Mouse (Mus musculus) kidney, postnatal 36 days (tissue): Measurements from ENCODE around the gene Ephx1.

Source experiments
- DNase-seq, 2 experiments: peaks; one replicate each; pipeline ENCODE4 v3.0.0; 2021 to 2022; ENCODE audit warnings: mixed read lengths in 2 of 2

The Ephx1 gene

DNA sequence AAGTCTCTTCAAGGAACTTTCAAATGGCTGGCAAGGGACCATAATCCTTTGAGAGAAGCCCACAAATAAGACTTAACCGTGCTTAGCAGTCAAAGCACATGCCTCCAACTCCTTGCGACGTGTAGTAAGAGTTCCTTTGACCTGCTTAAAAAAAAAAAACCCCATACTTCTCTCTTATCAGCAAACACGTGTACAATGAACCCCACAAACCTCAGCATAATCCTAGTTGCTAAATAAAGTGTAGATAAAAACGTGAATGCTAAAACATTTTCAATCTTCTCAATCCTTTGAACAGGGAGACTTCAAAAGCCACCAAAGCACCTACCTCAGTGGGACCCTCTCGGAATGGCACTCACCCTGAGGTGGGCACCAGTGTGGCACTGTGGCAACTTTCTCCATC lies 7.3 kb downstream of the Ephx1 start:
- DNase-seq: no peak

GRCm38 (mm10) chr1:181012416-181012815 lies 8.3 kb downstream of the Ephx1 start:
- no peak for DNase-seq

GRCm38 (mm10) chr1:181011601-181012000 lies 9.1 kb downstream of the Ephx1 start:
- DNase-seq: no peak

DNA sequence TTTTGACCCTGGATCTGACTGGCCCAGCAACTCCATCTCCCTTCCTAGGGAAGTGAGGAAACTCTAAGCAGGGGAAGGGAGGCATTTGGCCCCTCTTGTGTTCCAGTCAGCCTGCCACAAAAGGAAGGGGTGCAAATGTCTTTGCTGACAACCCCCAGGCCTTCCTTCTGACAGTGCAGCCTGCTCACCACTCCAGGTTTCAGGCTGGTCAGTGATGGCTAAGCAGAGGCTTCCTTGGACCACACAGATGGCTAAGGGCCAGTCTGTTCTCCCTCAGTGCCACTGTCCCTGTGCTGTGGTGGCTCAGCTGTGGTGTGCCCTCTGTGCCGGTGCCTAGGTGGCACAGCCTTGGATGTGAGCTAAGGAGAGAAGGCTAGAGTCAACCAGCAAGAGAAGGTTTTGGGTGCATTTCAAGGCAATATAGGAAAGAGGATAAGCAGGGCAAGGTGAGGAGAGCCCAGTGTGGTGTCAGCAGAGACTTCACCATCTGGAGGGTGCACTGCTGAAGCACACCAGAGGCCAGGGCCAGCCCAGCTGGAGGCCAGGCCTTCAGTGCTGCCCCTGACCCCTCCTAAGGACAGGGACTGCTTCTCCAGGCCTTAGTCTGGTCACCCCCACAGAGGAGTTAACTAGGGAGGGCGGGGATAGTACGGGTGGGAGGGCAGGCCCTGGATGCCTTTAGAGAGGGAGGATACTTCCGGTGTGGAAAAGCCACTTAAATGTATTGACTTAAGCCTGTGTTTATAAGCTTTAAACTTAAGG lies 10.4 kb downstream of the Ephx1 start:
- peak in 1 of 2 experiments; percentile 24 for DNase-seq

DNA sequence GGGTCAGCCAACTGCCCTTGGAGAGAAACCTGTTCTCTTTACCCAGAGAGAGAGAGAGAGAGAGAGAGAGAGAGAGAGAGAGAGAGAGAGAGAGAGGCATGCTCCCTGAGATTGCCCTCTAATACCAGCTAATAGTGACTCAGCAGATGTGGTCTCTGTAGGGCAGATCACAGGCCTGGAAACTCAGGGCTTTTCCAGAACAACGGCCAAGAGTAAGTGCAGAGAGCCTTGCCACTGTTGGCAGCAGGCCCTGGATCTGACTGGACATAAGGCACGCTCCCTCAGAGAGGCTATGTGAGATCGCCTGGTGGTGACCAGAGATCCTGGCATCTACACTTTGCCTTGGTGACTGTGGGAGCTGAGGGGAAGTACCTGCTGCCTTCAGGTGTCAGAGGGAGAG lies 10.9 kb downstream of the Ephx1 start:
- peak; percentile 90 to 91 for DNase-seq

GRCm38 (mm10) chr1:181009011-181009590 lies 11.6 kb downstream of the Ephx1 start:
- no peak for DNase-seq

DNA sequence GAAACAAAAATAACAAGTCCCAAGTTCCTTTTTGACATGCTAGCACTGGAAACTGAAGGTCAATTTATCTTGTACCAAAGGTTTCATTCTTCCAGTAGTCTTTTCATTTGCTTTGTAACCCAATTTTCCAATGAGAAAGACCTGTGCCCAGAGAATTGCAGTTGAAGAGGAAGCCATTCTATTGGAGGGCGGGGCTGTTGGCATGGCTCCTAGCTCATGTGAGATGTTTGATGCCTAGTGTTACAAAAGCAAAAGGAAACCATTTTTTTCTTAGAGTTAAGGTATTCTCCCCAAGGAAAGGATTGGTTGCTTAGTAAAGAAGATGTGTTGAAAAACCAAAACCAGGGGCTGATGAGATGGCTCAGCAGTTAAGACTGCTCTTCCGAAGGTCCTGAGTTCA lies 12.4 kb downstream of the Ephx1 start:
- DNase-seq: peak; percentile 71 to 78

DNA sequence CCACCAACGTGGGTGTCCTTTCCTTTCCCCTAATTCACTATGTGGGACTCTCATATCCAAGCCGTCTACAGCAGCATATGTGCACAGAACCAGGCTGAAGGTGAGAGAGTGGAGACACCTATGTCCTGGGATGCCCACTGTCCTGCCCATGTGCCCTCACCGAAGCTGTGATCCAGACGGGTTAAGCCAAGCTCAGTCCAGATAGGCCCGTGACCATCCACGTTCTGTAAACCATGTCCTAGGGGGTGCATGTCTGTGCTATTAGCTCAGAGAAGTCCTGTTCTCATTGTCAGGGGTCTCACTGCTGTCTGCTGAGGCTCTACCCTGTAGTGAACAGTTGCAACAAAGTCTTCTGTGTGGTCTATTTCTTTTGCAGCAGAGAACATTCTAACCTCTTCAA lies 12.9 kb downstream of the Ephx1 start:
- DNase-seq: no peak

DNA sequence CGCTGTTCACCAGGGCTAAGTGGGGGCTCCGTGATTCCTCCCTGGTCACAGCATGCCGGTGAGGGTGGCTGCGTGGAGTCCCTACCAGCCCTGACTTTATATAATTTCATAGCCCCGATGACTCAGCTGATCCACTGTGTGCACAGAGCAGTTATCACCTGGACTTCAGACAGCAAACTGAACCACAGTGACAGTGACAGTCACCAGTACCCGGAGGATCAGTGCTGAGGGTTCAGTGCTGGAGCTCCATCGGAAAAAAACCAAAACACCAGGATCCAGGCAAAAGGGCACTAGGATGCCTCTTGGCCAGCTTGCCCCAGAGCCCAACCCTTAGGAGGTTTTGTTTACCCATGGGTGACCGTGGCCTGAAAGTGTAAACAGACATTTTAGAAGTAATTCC lies 15.4 kb downstream of the Ephx1 start:
- peak in 1 of 2 experiments; percentile 16 for DNase-seq

- no peak for DNase-seq
Measured at GRCm38 (mm10) chr1:181003790-181004189, 16.9 kb downstream of the Ephx1 start.

DNA sequence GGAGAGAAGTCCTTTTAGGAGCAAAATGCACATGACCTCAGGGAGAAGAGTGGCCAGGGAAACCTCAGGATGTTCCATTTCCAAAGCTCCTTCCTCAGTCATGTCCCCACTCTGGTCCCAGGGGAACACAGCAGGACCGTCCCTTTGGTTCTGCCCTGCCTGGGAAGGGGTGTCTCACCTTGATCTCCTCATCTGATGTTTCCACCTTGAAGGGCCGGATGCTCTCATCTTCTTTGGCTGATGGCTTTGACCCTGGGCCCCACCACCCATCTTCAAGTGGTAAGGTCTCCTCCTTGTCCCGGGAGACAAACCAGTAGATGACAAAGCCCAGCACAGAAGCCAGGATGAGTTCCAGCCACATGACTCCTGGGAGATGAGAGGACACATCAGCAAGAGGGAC lies 19.1 kb downstream of the Ephx1 start:
- no peak for DNase-seq

DNA sequence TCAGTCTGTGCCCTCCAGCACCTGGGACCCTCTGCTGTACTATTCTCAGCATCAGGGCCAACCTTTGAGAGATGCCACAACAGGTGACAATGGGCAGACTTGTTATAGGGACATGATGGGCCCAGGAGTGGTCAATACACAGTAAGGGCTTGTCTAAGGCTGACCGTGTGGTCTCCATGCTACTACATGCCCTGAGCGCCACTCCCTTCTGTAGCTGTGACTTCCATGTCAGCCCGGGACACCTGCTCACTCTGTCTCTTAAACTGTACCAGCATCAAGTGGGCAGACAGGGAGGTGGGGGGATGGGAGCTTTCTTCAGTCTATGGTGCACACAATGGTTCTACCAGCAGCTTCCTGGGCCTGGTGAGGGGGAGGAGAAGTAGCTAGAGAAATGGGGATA lies 19.5 kb downstream of the Ephx1 start:
- DNase-seq: no peak

DNA sequence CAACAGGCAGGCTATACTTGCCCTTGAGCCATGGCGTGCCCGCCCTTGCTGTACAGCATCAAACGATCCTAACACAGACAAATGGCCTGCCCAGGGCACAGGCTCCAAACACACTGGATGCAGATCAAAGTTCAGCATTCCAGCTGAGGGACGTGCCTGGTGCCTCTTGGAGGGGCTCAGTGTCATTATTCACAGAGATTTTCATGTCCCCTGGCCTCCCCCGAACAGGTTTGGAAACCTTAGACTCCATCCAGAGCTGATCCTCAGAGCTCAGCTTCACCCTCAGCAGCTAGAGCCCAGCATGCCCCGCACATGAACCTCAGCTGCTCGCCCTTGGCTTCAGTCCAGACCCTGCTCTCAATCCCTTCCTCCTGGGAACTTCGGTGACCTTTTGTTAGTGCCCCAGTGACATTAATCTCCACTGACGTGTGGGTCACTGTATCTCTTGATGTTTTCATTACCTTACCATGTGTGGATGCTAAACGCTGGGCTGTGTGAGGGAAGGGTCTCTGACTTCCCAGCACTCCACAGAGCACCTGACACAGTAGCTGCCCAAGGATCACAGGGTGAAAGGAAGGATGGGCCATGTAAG lies 20.1 kb downstream of the Ephx1 start:
- DNase-seq: peak; percentile 63 to 69

GRCm38 (mm10) chr1:180992142-180992541 lies 28.6 kb downstream of the Ephx1 start:
- DNase-seq: peak; percentile 70 to 71

GRCm38 (mm10) chr1:180990671-180991070 lies 30.0 kb downstream of the Ephx1 start:
- no peak for DNase-seq

DNA sequence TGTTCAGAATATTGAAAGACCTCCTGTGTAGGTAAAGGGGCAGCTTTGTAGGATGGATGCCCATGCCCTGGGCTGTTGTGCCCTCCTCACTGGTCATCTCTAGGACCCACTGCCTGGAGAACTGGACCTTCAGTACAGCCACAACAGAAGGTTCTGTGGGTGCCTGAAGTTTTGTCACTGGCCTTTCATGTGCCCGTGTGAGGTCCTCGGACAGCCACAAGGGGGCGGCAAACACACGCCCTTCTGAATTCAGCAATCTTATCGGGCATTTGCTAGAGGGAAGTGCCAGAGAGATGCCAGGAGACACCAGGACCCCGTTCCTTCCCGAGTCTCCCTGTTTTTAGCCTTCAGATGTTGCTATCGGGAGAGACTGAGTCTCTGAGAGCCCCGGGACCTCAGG lies 32.9 kb downstream of the Ephx1 start:
- peak; percentile 55 to 87 for DNase-seq

DNA sequence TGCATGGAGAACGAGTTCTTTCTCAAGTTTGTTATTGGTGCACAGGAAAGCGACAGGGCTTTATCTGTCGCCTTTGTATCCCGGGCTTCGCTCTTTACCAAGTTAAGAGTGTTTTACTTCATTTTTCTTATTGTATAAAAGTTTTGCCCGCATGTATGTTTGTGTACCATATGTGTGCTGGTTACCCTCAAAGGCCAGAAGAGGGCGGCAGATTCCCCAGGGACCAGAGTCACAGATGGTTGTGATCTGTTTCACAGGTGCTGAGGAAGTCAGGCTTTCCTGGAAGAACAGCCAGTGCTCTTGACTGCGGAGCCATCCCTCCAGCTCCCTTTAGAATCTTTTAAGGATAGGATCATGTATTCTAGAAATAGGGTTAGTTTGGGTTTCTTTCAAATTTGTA lies 34.0 kb downstream of the Ephx1 start:
- DNase-seq: no peak

- peak in 1 of 2 experiments; percentile 21 for DNase-seq
Measured at GRCm38 (mm10) chr1:180981298-180982046, 39.2 kb downstream of the Ephx1 start.

GRCm38 (mm10) chr1:180980464-180980863 lies 40.2 kb downstream of the Ephx1 start:
- peak in 1 of 2 experiments; percentile 23 for DNase-seq

GRCm38 (mm10) chr1:180979484-180980251 lies 41.0 kb downstream of the Ephx1 start:
- DNase-seq: no peak

- peak; percentile 41 to 65 for DNase-seq
Measured at GRCm38 (mm10) chr1:180976110-180976679, 44.5 kb downstream of the Ephx1 start.

DNA sequence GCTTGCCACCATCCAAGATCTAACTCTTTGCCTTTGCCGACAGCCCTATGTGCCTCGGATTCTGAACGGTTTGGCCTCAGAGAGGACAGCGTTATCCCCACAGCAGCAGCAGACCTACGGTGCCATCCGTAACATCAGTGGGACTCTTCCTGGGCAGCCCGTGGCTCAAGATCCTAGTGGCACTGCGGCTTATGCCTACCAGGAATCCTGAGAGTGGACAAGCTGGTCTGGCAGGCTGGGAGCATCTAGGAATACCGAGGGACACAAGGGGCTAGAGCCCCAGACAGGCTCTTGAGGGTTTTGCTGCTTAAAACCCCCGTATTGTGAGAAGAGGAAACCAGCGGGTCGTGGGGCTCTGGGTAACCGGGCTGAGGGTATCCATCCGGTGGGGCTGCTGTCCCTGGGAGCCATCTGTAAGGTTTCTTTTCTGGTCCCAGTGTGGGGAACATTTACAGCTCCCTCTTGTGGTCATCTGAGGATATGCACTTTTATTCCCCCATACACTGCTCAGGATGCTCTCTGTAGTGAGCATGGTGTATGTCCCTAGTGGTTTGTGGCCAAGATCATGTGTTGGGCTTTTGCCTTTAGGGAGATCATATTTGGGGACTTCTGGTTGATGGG lies 46.5 kb downstream of the Ephx1 start:
- DNase-seq: peak; percentile 32 to 56
